Mouse (Mus musculus) cerebellum, adult 9-11 months (tissue): ENCODE results near the gene Card11.
A peak's percentile ranks its signal among the peaks of the same experiment; 100 is the strongest.

Experiments
- DNase-seq: peaks from one replicate; pipeline ENCODE4 v3.0.0; 2022

The Card11 gene

GRCm38 (mm10) chr5:140831064-140831431, 169.3 kb downstream of the Card11 start:
- DNase-seq, result no peak

- DNase-seq, result peak; percentile 99
These were observed 169.9 kb downstream of the Card11 start, which contains the start of gene Gna12 for GRCm38 (mm10) chr5:140830314-140831063. Gene Gna12 (minus strand): TSS chr5:140830431.

GRCm38 (mm10) chr5:140829911-140830294, 170.5 kb downstream of the Card11 start:
- peak; percentile 76 for DNase-seq

DNA sequence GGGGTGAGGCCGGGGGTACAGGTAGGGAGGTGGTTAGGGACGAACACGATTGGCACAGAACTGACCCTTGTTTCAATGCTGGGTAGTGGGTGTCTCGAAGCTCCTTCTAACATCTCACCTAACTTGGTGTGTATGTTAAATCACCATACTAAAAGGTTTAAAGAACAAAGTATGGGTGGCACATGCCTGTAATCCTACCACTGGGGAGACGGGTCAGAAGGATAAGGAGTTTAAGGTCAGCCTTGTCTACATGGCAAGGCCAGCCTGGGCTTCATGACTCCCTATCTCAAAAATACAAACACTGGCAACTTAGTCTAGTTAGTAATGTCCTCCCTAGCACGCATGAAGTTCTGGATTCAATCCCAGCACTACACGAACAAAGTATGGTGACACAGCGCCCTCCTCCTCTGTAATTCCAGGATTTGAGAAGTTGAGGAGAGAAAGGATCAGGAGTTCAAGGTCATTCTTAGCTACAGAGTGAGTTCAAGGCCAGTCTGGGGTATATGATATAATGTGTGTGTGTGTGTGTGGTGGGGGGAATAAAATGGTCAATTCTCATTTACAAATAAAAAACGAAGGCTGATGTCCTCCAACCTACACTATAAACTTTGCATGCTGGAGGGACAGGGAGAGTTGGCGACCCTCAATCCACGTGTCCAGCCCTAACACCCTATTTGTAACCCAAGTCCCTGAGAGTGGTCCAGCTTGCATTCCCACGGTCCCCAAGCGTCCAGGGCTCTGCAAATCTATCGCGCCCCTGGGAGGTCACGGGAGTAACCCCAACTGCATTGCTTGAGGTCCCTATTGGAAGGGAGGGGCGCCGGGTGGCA, 171.1 kb downstream of the Card11 start:
- peak; percentile 34 for DNase-seq

DNA sequence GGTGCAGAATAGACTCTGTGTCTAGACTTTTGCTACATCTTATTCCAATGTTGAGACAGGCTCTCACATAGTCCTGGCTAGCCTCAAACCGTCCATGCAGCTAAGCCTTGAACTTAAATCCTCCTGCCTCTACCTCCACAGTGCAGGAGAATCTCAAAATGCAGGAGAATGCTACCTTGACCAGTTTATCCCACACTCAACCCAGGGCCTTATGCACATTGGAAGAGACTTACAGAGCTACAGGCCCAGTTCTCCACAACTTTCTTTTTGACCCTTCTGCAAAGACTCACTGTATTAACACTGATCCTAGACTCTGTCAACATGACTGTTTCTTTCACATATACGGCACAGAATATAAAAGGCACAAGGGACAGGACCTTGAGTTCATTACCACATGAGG, 172.0 kb downstream of the Card11 start:
- DNase-seq, result no peak

DNA sequence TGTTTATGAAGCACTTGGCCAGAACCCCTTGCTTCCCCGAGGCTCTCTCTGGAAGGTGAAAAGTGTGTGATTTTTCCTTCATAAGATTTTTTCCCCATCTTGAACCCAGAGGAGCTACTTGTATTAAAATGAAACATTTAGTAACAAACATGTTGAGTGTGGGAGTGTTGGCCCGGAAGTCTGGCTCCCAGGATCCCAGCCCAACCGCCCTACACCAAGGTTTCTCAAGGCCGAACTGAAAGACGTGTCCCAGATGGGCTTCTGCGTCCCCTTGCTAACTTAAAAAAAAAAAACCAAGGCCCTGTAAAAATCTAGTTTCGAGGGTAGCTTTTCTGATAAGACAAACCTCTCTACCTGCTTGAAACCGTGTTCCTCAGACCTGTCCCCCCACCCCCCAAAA, 172.5 kb downstream of the Card11 start:
- DNase-seq, result no peak

- no peak for DNase-seq
These were observed 173.0 kb downstream of the Card11 start for GRCm38 (mm10) chr5:140827413-140827812.

GRCm38 (mm10) chr5:140826796-140827195, 173.6 kb downstream of the Card11 start:
- DNase-seq, result no peak

- no peak for DNase-seq
These were observed 174.3 kb downstream of the Card11 start for GRCm38 (mm10) chr5:140826118-140826517.

GRCm38 (mm10) chr5:140824126-140824525, 176.3 kb downstream of the Card11 start:
- DNase-seq, result no peak

GRCm38 (mm10) chr5:140823386-140823785, 177.0 kb downstream of the Card11 start:
- no peak for DNase-seq
